Mouse (Mus musculus): ENCODE results near the gene Fam135a.
"Not testable (repeated sequence)": the region's sequence is repeated elsewhere in the genome, so short reads cannot be mapped to it uniquely, and the experiment has no call there.

Fam135a gene

DNA sequence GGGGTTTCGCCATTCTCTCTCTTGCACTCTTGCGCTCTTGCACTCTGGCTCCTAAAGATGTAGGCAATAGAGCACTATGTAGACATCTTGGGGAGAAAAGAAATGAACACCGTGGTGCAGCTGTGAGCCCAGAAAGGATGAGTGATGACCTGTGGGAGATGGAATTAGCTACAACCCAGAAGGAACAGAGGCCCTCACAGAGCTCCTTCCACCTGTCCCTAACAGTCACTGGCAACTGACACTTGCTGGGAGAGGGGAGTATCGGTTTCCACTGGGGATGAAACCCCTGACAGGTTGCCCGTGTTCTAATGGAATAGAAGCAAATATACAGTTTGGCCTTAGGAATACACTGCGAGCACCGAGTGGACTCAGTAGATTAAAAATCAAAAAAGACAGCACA, 31.3 kb downstream of the Fam135a start:
- no peak for DNase-seq (ENCODE audit: extremely low read depth, low read depth, low spot score)

DNA sequence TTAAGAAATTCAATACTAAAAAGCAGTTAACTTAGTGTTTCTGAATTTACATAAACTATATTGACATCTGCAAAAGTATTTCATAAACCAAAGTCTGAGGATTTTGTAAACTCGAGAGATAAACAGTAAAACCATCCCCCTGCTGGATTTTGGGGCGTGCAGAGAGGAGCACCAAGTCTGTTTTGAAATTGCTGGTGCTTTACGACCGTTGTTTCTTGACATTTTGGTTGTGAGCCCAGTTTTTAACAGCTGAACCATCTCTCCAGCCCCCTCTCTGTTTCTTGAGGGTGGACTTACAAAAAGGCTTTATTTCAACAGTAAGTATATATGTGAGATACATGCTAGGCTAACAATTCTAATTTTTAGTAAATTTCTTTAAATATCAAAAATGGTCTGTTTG, 33.4 kb downstream of the Fam135a start:
- no peak for DNase-seq (ENCODE audit: extremely low read depth, low read depth, low spot score)

DNA sequence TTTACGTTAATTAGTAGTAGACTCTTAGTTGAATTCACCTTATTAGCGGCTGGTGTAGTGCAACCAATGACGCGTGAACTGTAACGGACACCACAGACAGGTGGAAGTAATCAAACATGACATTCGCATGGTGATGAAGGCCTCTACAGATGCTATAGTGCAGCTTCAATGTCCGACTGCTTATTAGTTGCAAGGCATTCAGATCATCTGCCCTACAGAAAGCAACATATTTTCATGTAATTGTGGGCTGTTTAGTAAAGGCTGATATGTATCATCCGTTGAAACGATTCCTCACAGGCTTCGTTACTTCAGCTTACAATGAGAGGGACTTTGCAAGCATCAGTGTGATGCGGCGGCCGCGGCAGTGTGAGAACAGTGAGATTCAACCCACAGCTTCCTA, 44.4 kb downstream of the Fam135a start:
- no peak for DNase-seq (ENCODE audit: extremely low read depth, low read depth, low spot score)

- DNase-seq (ENCODE audit: extremely low read depth, low read depth, low spot score) = no peak
Measured at GRCm38 (mm10) chr1:24046730-24047510, 53.2 kb downstream of the Fam135a start.

GRCm38 (mm10) chr1:24045627-24046026, 54.5 kb downstream of the Fam135a start:
- no peak for DNase-seq (ENCODE audit: extremely low read depth, low read depth, low spot score)

DNA sequence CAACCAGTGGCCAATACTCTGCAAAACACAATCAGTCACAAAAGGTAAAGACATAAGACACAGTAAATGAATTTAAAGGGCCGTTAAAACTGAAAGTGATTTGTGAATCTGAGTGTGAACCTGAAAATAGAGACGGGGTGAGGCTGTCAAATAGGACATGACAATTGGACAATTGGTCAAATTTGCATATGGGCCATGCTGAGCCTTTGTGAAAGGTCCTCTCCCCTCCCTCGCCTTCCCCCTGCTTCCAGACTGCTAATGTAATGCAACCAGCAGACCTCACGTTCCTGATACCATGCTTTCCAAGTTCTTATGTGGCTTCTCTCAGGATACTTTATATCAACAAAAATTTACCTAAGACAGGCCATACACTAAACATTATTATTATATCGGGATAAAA, 57.1 kb downstream of the Fam135a start:
- DNase-seq (ENCODE audit: extremely low read depth, low read depth, low spot score) = no peak

GRCm38 (mm10) chr1:24033759-24034423, 66.2 kb downstream of the Fam135a start:
- DNase-seq (ENCODE audit: extremely low read depth, low read depth, low spot score) = no peak

GRCm38 (mm10) chr1:24010821-24011220, 89.3 kb downstream of the Fam135a start:
- DNase-seq (ENCODE audit: extremely low read depth, low read depth, low spot score) = no peak

GRCm38 (mm10) chr1:24010016-24010415, 90.1 kb downstream of the Fam135a start:
- no peak for DNase-seq (ENCODE audit: extremely low read depth, low read depth, low spot score)

DNA sequence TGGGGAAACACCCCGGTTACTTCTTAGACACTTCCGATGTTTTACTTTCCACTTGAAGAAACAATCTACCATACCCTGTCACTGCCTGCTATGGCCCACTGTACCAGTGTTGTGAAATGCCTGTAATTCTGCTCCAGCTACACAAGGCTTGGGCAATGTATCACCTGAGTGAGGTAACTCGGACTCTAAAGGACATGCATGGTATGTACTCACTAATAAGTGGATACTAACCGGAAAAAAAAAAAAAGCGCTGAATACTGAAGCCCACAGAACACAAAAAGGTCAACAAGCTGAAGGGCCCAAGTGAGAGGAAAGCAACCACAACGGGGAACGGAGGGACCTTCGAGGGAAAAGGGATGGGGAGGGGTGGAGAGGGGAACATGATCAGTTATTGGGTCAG, 92.5 kb downstream of the Fam135a start:
- peak; percentile 28 for DNase-seq (ENCODE audit: extremely low read depth, low read depth, low spot score)

- peak; percentile 58 for DNase-seq (ENCODE audit: extremely low read depth, low read depth, low spot score)
Measured at GRCm38 (mm10) chr1:24005070-24005804, 94.9 kb downstream of the Fam135a start, which contains the start of gene Sdhaf4. Gene Sdhaf4 (minus strand): TSS chr1:24005656.

GRCm38 (mm10) chr1:23999318-23999717, 100.8 kb downstream of the Fam135a start:
- no peak for DNase-seq (ENCODE audit: extremely low read depth, low read depth, low spot score)

GRCm38 (mm10) chr1:23998866-23999265, 101.3 kb downstream of the Fam135a start:
- no peak for DNase-seq (ENCODE audit: extremely low read depth, low read depth, low spot score)

DNA sequence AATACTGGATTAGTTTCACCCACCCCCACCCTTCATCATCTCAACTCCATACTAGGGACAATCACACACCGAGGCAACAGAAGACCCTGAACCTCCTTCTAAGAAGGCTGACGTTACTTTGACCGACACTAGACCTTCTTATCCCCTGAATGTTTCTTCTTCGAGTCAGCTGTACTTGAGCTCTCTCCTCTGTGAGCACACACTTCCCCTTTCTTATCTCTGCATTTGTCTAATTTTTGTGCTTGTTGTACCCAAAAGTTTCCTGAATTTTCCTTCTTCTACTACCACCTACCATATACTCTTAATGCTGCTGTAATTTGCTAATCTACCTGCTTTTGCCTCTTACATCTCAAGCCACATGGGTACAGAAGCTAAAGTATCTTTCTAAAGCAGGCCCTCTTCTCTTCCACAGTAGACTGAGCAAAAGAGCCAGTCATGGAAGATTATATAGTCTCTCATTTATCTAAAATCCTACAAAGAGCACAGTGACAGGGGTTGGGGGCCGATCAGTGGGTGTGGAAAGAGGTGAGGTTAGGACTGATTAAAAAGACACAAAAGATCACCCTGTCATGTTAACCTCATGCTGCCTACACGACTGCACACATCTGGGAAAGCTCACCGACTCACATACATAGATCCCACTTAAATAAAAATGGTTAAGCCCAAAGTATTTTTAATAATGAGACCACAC, 101.9 kb downstream of the Fam135a start:
- DNase-seq (ENCODE audit: extremely low read depth, low read depth, low spot score) = no peak

DNA sequence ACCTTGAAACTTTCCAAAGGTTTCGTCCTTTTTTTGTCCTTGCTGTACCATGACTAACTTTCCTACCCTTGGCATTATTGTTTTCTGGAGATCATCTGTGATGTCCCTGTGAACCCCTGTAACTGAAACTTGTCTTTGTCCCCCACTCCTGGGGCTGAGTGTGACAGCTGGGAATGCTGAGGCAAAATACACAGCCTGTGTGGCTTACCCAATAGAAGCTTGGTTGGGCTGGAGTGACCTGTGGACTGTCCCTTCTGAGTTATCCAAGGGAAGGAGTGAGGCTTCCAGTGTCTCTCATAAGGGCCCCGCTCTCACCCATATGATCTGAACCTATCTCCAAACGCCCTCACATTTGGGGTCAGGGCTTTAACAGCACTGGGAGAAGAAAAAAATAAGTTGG, 102.6 kb downstream of the Fam135a start:
- no peak for DNase-seq (ENCODE audit: extremely low read depth, low read depth, low spot score)

DNA sequence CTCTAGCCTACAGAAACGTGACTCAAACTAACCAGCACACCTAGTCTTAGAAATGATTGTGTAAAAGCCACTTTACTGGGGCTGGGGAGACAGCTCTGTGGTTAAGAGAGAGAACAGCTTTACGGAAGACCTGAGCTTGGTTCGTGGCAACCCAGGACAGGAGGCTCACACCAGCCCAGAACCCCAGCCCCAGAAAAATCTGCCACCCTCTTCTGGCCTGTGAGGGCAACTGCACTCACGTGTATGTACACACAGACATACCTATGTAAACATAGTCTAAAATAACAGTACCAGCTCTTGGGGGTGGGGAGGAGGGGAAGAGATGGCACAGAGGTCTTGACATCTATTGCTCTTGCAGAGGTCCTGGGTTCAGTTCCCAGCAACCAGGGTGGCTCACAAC, 104.7 kb downstream of the Fam135a start:
- no peak for DNase-seq (ENCODE audit: extremely low read depth, low read depth, low spot score)

DNA sequence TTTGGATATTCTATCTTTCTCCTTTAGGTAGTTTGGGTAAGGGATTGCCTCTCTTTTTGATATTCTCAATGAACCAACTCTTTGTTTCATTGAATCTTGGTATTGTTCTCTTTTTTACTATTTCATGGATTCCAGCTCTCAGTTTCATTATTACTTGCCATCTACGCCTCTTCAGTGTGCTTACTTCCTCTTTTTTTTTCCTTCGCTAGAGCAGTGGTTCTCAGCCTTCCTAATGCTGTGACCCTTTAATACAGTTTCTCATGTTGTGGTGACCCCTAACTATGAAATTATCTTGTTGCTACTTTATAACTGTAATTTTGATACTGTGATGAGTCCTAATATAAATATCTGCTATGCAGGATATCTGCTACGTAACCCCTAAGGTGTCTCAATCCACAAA, 117.0 kb downstream of the Fam135a start:
- no peak for DNase-seq (ENCODE audit: extremely low read depth, low read depth, low spot score)

DNA sequence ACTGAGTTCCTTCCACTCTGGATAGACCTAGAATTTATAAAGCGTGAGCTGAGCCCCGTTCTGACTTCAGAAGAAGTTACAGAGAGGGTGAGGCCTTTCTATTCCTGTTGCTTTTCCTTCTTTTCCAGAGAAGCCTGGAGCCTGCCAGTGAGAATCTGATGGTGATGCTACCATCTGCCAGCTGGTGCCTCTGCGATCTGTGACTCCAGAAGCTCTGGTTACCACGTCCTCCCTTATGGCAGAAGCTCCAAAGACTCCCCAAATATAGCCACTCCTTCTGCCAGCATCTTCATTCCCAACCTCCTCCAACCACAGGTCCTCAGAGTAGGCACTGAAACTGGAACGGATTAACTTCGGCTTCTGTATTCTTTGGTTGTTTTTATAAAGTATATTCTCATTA, 121.9 kb downstream of the Fam135a start:
- no peak for DNase-seq (ENCODE audit: extremely low read depth, low read depth, low spot score)

- not testable (repeated sequence) for DNase-seq (ENCODE audit: extremely low read depth, low read depth, low spot score)
Measured at GRCm38 (mm10) chr1:23971159-23971558, 129.0 kb downstream of the Fam135a start.

DNA sequence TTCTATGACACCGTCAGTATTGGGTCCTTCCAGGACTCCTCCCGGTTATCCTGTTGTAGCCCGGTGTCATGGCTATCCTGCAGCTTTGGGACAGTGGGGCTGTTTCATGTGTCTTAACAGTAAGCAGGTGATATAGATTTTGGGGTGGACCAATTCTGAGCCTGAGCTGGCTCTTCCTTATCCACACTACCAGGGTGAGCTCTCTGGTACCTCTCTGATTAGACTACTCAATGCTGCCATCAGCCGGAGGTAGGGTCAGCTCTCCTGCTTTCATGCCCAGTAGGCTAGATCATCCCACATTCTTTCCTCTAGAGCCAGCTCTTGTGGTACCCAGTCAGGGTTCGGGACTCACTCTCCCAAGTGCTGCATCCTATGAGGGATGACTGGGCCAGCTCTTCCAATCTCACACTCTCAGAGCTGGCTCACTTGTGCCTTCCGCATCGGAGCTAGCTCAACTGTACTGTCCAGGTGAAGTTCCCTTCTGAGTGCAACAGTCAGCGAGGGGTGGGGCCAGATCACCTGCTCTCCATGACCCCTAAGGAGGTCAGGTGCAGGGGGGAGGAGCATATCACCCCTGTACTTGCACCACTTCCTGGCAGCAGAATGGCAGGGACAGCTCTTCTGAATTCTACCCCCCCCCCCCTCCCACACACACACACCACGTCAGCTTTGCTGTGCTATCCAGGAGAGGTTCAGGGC, 132.0 kb downstream of the Fam135a start:
- DNase-seq (ENCODE audit: extremely low read depth, low read depth, low spot score) = no peak

- no peak for DNase-seq (ENCODE audit: extremely low read depth, low read depth, low spot score)
Measured at GRCm38 (mm10) chr1:23966226-23966625, 133.9 kb downstream of the Fam135a start.

Measured in fat pad, adult 2 months (tissue).